Mouse (Mus musculus) v-Abl transformed pro-B cells (cell line): ENCODE measurements around the gene Aif1.
"Not testable (repeated sequence)": the region's sequence is repeated elsewhere in the genome, so short reads cannot be mapped to it uniquely, and the experiment has no call there.

Source experiments
- in situ Hi-C, 2 experiments: fragments of 400-800 bp; cut with MboI; formaldehyde crosslinking; loops; one replicate each; pipeline ENCODE4 v1.15.1; 2025; ENCODE audit not compliant: unreplicated experiment in 2 of 2

Aif1 gene

DNA sequence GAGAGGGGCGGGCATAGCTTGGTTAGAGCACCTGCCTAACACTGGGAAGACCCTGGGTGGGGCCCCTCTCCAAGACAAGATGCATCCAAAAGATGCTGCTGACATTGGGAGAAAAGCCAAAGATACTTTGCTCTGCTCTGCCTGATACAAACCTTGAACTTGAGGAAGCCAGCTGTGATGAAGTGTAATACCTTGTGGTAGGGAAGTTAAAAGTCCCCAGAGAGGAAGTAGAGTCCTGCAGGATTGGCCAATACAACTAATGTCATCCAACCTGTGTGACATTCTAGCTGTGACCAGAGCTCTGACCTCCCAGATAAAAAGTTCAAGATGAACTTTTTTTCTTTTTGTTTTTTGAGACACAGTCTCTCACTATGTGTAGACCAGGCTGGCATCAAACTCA is 50.8 kb downstream of the Aif1 start:
- in situ Hi-C loops: loop anchor here in 1 of 2 experiments (5.0 to 25.0 kb wide), 2 partner anchors 107 to 387 kb away; partner anchors contain the start of genes Atp6v1g2, Cchcr1, Pou5f1 and Tcf19

DNA sequence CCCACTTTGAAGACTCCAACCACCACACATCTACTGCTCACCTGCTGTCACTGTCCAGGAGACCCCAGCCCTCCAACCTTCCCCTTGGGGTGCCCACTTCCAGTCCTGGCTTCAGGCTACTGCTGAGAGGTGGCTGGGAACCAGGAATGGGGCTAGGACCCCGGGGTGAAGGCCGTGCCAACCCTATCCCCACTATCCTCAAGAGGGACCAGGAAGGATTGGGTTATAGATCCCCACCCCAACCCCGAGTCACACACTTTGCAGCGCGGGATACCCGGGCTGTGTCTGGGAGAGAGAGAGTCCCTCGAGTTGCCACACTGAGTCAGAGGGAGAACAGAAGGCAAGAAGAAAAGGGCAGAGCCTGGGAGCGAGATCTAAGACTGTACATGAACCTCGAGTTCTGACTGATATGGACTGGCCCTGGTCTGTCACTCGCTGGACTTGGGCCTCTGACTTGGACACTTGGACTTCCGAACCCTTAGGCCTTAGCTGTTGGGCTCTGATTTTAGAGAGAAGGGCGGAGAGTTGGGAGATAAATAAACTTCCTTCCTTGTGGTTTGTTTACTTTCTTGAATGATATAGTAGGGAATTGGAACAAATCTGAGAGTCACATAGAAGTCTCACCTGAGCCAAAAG is 51.5 kb downstream of the Aif1 start:
- in situ Hi-C loops: not testable (repeated sequence)

DNA sequence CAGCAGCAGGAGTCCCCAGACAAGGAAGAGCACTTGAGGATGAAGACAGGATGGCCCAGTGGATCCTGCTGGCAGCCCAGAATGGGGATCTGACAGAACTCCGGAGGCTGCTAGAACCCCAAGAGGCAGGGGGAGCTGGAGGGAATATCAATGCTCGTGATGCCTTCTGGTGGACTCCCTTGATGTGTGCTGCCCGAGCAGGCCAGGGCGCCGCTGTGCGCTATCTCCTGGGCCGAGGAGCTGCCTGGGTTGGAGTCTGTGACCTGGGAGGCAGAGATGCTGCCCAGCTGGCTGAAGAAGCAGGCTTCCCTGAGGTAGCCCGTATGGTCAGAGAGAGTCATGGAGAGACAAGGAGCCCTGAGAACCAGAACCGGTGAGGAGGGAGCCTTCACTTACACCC is 52.6 kb downstream of the Aif1 start:
- in situ Hi-C loops: not testable (repeated sequence)

DNA sequence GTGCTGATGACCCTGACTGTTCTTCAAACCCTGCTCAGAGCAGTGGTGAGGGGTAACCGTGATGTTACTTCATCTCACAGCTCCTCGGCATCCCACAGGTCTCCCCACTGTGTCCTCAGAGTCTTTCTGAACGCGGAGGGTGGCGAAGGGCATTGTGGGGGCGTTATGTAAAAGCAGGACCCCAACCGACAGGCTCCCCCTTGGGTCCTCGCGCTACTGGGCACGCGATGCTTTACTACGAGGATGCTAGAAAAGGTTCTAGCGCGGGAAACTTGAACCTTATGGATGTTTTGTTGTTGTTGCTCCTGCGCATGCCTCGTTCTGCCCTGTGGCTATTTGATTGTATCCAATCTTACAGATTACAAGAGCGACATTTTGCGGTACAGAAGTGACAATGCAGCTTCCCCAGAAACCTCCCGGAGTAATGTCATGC is 54.0 kb downstream of the Aif1 start, which contains the start of gene Csnk2b:
TSS of gene Csnk2b (minus strand) at position 183 of the 433 bp plus-strand sequence.
- in situ Hi-C loops: no loop called here

DNA sequence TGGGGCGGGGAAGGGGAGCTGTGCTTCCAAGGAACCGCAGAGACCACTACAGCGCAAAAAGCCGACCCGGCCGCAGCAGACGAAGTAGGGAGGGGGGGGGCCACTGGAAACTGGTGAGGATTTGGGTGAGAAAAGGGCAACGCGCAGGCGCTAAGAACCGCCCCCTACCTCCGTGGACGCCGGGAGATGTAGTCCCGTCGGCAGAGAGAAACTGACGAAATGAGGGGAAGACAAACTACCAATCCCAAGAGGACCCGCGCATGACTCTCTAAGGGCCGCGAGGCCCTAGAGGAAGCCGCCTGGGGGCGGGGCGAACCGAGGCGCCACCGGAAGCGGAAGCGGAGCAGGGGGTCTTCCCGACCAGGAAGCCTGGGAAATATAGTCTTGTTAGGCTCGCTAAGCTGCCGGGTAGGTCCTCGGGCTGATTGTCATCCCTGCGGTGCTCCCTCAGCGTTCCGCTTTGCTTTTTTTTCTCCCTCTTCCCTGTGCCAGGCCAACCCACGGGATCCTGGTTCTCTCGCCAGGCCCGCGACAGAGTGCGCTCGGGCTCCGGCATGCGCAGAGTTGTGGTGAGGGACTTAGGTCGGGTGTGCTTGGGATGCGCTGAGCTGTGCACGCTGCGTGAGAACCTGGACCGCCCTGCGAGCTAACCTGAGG is 54.6 kb downstream of the Aif1 start, which contains the start of gene Gpank1:
TSS of gene Gpank1 (plus strand) at position 313 of the 657 bp plus-strand sequence.
- in situ Hi-C loops: no loop called here
